Comparison of ENCODE assay signal across 19 mouse cellular contexts in the genomic region with DNA sequence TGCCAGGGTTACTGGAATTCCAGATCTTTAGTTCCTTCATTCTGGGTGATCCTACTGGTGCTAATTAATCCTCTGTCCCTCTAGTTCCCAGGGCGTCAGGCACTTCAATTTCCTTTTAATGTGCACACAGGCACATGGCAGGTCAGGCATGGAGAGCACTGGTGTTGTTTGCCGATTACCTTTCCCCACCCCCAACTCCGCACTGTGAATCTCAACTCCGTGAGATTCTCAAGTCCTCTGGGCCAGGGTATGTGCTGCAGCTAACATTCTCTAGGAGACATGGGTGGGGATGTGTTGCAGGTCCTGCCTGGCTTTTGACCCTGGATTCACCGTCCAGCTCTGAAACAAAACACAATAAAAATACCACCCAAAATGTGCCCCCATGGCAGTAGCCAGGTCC. TPM values are rescaled to one million over a fixed set of nuclear protein-coding genes. Genes with fewer than 3 reads are reported as not detected.
"Had no signal": no experiment of that assay in that cellular context is flagged by ENCODE, and none has a peak within 500 bp of the region (broad histone marks: within the 10 kb centered on the region; RNA-seq: fewer than 3 reads in every experiment).

No protein-coding gene starts in this region.

- H3K9ac ChIP-seq: limb, embryonic 13.5 days; liver, embryonic 13.5 days; lung, embryonic 14.5 days; neural tube, embryonic 13.5 days; stomach, embryonic 15.5 days had no signal

- H3K27me3 ChIP-seq: limb, embryonic 13.5 days; liver, embryonic 13.5 days; stomach, embryonic 15.5 days had no signal

- H3K4me1 ChIP-seq: liver, embryonic 13.5 days; stomach, embryonic 15.5 days had no signal

- DNase-seq: kidney, postnatal 10 days; left cerebral cortex, postnatal 4 days; liver; liver, embryonic 13.5 days; lung, embryonic 14.5 days; midbrain, embryonic 14.5 days; retina, postnatal 1 day; right cerebral cortex, postnatal 25 days; spleen, adult 18-20 months; thymus, postnatal 25 days had no signal

- H3K4me2 ChIP-seq: limb, embryonic 13.5 days; liver, embryonic 13.5 days; lung, embryonic 14.5 days; neural tube, embryonic 13.5 days; stomach, embryonic 15.5 days had no signal

- H3K27ac ChIP-seq: hindbrain, postnatal 0 days; limb, embryonic 13.5 days; liver, embryonic 13.5 days; macrophage; neural tube, embryonic 13.5 days; stomach, embryonic 15.5 days had no signal

- H3K36me3 ChIP-seq: limb, embryonic 13.5 days; liver, embryonic 13.5 days; neural tube, embryonic 13.5 days; stomach, embryonic 15.5 days had no signal

- H3K9me3 ChIP-seq: liver, embryonic 13.5 days; neural tube, embryonic 13.5 days; stomach, embryonic 15.5 days had no signal

- H3K4me3 ChIP-seq: limb, embryonic 13.5 days; liver, embryonic 13.5 days; myocyte; neural tube, embryonic 13.5 days; stomach, embryonic 15.5 days had no signal

- ATAC-seq: hindbrain, postnatal 0 days; inflammation-experienced regulatory T-cells, adult 6 months; intestine, embryonic 16.5 days; lung, postnatal 0 days had no signal

RNA-seq across cellular contexts. Expression of a gene that starts 46.0 kb away (rescaled TPM):
- polyA plus RNA-seq: inflammation-experienced regulatory T-cells, adult 6 months; macrophage; myocyte had no signal
